Mouse (Mus musculus) erythroblast, embryonic 14.5 days (primary cell): Measurements from ENCODE around the gene Plek2.

Source experiments
- GATA1 ChIP-seq: IDR thresholded peaks from 2 replicates; pipeline ENCODE4 v1.6.1; 2012; ENCODE audit warnings: low read length, inconsistent platforms, mixed read lengths
- TAL1 ChIP-seq: IDR thresholded peaks from 3 replicates; pipeline ENCODE4 v1.6.1; 2012; ENCODE audit warnings: low read length, inconsistent platforms, mixed read lengths

DNA sequence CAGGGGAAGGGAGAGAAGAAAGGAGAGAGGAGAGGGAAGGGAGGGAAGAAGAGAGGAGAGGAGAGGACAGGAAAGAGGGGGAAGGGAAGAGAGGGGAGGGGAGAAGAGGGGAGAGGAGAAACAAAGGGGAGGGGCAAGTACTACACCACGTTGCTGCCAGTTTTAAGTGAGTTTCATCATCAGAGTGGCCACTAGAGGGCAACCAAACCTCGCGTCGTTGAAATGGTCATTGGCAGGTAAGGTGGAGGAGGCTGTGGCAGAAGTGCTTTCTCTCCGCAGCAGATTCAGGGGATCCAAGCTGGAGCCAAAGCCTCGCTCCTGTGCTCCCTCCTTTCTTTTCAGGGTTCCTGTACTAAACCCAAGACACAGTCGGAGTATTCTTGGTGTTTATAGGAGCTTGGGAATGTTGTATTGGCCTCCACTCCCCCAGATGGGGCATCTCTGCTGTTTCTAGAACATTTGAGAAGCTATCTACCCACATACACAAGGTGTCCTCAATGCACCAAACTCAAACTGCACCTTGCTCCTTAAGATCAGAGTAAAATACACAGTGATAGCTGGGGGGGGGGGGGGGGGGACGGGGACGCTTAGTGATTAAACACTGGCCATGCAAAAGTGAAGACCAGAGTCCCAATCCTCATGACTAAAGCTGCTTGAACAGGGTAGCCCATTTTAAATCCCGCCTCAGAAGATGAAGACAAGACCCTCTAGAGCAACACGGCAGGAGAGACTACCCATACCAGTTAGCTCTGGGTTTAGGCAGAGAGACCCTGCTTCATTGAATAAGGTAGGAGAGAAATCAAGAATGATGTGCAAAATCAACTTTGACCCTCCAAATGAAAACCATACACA is 11.7 kb upstream of the Plek2 start:
- TF ChIP-seq GATA1, result no peak
- TF ChIP-seq TAL1, result no peak
